Mouse (Mus musculus) heart, adult 10 weeks (tissue): ENCODE measurements around the gene Frmd4b. TPM values are rescaled to one million over a fixed set of nuclear protein-coding genes. Genes with fewer than 3 reads are reported as not detected.

Experiments used
- polyA plus RNA-seq: library from polyadenylated mRNA; stranded (reverse); fragments of 350-450 nt; fragmentation: Illumina TruSeq; extraction: RNeasy Lipid Tissue Mini Kit (QIAGEN cat#74804); gene quantifications from one replicate; pipeline ENCODE4 v1.2.3, GENCODE M21; 2014; ENCODE audit warnings: low read depth, low replicate concordance

The Frmd4b gene
- polyA plus RNA-seq: 10.0 TPM

DNA sequence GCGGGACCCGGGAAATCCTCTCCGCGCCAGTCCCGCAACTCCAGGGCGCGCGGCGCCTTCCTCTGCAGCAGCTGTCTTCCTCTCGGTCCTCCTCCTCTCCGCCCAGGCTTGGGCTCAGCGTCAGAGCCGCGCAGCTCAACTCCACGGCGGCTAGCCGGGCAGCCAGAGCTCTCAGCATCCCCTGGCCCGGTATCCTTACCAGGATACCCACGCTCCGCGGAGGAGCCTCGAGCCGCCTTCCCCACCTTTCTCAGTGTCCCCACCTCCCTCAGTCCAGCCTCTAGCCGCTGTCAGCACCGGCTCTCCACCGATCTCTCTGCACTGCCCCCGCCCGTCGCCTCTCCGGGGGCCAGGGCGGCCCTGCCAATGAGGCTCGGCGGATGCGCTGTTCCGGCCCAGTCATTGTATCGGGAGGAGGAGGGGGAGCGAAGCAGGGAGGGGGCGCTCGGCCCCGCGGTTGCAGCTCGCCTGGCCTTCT, at the start of gene Frmd4b:
Gene Frmd4b (minus strand): TSS at position 276 of the 478 bp plus-strand sequence.

DNA sequence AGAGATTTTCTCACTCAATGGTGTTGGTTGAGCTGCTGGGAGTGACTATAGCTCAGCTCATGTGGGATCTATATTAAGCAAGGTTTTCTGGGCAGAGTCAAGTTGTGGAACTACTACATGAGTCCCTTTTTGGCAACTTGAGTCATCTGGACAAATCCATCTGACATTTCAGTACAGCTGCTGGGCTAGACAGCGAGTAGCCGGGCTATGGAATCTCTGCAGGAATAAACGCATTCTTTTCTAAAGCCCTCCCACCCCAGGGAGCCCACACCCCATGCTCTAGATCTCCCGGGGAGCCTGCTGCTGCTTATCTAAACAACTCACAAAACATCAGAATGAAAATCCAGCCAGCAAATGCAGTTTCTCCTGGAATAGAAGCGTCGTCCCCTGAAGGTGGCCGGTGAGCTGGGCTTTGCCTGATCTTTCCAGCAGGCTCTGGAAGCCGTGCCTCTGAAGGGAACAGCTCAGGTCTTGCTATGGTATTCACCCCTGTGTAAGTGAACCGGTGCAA, 364.6 kb downstream of the Frmd4b start, which contains the start of gene Lmod3:
Gene Lmod3 (minus strand): TSS at position 49 of the 511 bp plus-strand sequence.

Other genes with a start within 250 kb of the Frmd4b start
- 39.6 TPM for gene Mitf, start 189.5 kb upstream of the Frmd4b start, polyA plus RNA-seq